Mouse (Mus musculus) liver, postnatal 0 days (tissue): ENCODE measurements at regions not wholly inside any gene's neighbourhood (a gene's known extent, or its start where the extent isn't known, plus 50 kb on each side); places are given as distances from the start of the nearest gene placed in this dataset.

Experiments
- CTCF ChIP-seq: sonication (generic); IDR thresholded peaks from 2 replicates; pipeline ENCODE4 v1.5.1; 2016; ENCODE audit warnings: antibody characterized with exemption, low read depth
- EP300 ChIP-seq: IDR thresholded peaks from 2 replicates; pipeline ENCODE4 v1.6.1; 2016; ENCODE audit warnings: antibody characterized with exemption, low read depth, mild to moderate bottlenecking

GRCm38 (mm10) chr15:68606110-68606791 lies 2105.5 kb upstream of the Lrrc6 start:
- TF ChIP-seq CTCF (no peak), EP300 (no peak)
